Mouse (Mus musculus) kidney, postnatal 0 days (tissue): Measurements from ENCODE around the gene Sel1l3. TPM values are rescaled to one million over a fixed set of nuclear protein-coding genes. Genes with fewer than 3 reads are reported as not detected.
A peak's percentile ranks its signal among the peaks of the same experiment; 100 is the strongest.

ENCODE experiments used
- ATAC-seq: fragments of 200-750 bp; cut with Nextera tagmentation; replicated peaks from 2 replicates; pipeline ENCODE4 v1.8.0; 2017; ENCODE audit warnings: low read depth, moderate number of reproducible peaks, moderate TSS enrichment, moderate library complexity; ENCODE audit not compliant: low FRiP score
- DNase-seq: peaks from one replicate; pipeline ENCODE4 v3.0.0-alpha.2; 2016; ENCODE audit warnings: low spot score
- H3K27ac ChIP-seq: fragments of 300-500 bp; sonication (generic); 2 replicates; pipeline ENCODE4 v1.5.1; 2014; ENCODE audit warnings: mild to moderate bottlenecking
- H3K27me3 ChIP-seq: fragments of 300-500 bp; sonication (generic); 2 replicates; pipeline ENCODE4 v1.6.1; 2014; ENCODE audit warnings: low read length, mixed read lengths; ENCODE audit not compliant: insufficient read depth
- H3K36me3 ChIP-seq: fragments of 300-500 bp; sonication (generic); 2 replicates; pipeline ENCODE4 v1.6.1; 2014; ENCODE audit warnings: low read length, mixed read lengths; ENCODE audit not compliant: insufficient read depth
- H3K4me1 ChIP-seq: fragments of 300-500 bp; sonication (generic); replicated peaks from 2 replicates; pipeline ENCODE4 v1.6.1; 2014; ENCODE audit warnings: antibody characterized with exemption, low read length, mixed read lengths; ENCODE audit not compliant: insufficient read depth
- H3K4me2 ChIP-seq: fragments of 300-500 bp; sonication (generic); 2 replicates; pipeline ENCODE4 v1.6.1; 2014; ENCODE audit warnings: mild to moderate bottlenecking, low read length, moderate library complexity, mixed read lengths
- H3K4me3 ChIP-seq: fragments of 300-500 bp; sonication (generic); replicated peaks from 2 replicates; pipeline ENCODE4 v1.5.1; 2014; ENCODE audit warnings: low read depth, low read length
- H3K9ac ChIP-seq: fragments of 300-500 bp; sonication (generic); 2 replicates; pipeline ENCODE4 v1.6.1; 2014; ENCODE audit warnings: low read depth, low read length
- H3K9me3 ChIP-seq: fragments of 300-500 bp; sonication (generic); replicated peaks from 2 replicates; pipeline ENCODE4 v1.6.1; 2016; ENCODE audit warnings: low read length, inconsistent platforms, mixed read lengths
- CTCF ChIP-seq: IDR thresholded peaks from 2 replicates; pipeline ENCODE4 v1.5.1; 2016; ENCODE audit warnings: antibody characterized with exemption, low read depth, mild to moderate bottlenecking, moderate library complexity
- WGBS: fragments of 180-500 bp; shearing (Covaris S2); extraction: QIAGEN DNeasy Blood & Tissue Kit; methylation state at CpG from one replicate; pipeline ENCODE4 v1.1.7; 2014; 5-methylcytosine and 5-hydroxymethylcytosine counted together
- polyA plus RNA-seq: library from polyadenylated mRNA; unstranded; fragments of >200 nt; fragmentation: Nextera tagmentation; extraction: Ambion mirVana; gene quantifications from 2 replicates; pipeline ENCODE4 v1.2.1, GENCODE M21; 2015

Sel1l3 gene
- polyA plus RNA-seq, 1 experiment from 2014 or later, result 11.8 TPM

- Histone ChIP-seq H3K36me3 (no peaks in the 10 kb centered on the region), H3K27me3 (no peaks in the 10 kb centered on the region; the same call in 1 of the 2 replicates), H3K9ac (no peak overlapping the region), H3K4me2 (peak overlapping the region; percentile 99; the same call in 1 of the 2 replicates), H3K27ac (no peak overlapping the region), H3K4me3 (no peak overlapping the region), H3K4me1 (0 out of 2 replicates have a peak, but pooled peaks cover 7% of the 10 kb centered on the region), H3K9me3 (no peaks in the 10 kb centered on the region)
- DNase-seq (no peak), ATAC-seq (no peak)
- WGBS, result 34% methylated on average over 6 of the region's 6 CpGs
- TF ChIP-seq CTCF, result no peak
Observed at GRCm38 (mm10) chr5:53211241-53211640, 2.5 kb downstream of the Sel1l3 start.

- DNase-seq (no peak), ATAC-seq (no peak)
- H3K27me3 ChIP-seq, result no peaks in the 10 kb centered on the region; the same call in 1 of the 2 replicates
- H3K4me2 ChIP-seq, result no peak overlapping the region
- H3K9ac ChIP-seq, result no peak overlapping the region
- H3K9me3 ChIP-seq, result no peaks in the 10 kb centered on the region
- no peak overlapping the region for H3K27ac ChIP-seq
- no peak for TF ChIP-seq CTCF
- H3K36me3 ChIP-seq, result no peaks in the 10 kb centered on the region
- 0 out of 2 replicates have a peak, but pooled peaks cover 7% of the 10 kb centered on the region for H3K4me1 ChIP-seq
- no peak overlapping the region for H3K4me3 ChIP-seq
- WGBS, result 60% methylated on average over 4 of the region's 4 CpGs
Observed at GRCm38 (mm10) chr5:53210481-53210880, 3.2 kb downstream of the Sel1l3 start.

DNA sequence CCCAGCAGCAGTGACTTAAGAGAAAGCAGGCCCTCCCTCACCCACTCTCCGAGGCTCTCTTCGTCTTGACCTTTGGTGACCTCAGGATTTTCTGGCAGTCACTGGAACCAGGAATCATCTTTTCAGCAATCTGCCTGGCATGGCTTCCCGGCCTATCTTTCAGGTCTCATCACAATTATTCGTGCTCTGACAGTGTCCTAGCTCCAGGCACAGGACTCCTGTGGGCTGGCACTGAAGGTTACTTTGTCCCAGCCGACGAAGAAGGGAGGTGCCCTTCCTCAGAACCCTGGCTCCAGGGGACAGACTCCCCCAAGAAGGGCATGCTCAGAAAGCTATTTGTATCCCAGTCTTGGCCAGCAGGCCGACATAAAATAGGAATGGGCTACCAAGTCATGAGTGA is 4.0 kb downstream of the Sel1l3 start:
- Histone ChIP-seq H3K9ac (no peak overlapping the region), H3K27ac (no peak overlapping the region), H3K4me2 (no peak overlapping the region), H3K4me3 (no peak overlapping the region), H3K36me3 (no peaks in the 10 kb centered on the region), H3K4me1 (0 out of 2 replicates have a peak, but pooled peaks cover 7% of the 10 kb centered on the region), H3K27me3 (no peaks in the 10 kb centered on the region; the same call in 1 of the 2 replicates), H3K9me3 (no peaks in the 10 kb centered on the region)
- TF ChIP-seq CTCF, result no peak
- ATAC-seq (no peak), DNase-seq (no peak)
- WGBS, result 36% methylated on average over 7 of the region's 7 CpGs

DNA sequence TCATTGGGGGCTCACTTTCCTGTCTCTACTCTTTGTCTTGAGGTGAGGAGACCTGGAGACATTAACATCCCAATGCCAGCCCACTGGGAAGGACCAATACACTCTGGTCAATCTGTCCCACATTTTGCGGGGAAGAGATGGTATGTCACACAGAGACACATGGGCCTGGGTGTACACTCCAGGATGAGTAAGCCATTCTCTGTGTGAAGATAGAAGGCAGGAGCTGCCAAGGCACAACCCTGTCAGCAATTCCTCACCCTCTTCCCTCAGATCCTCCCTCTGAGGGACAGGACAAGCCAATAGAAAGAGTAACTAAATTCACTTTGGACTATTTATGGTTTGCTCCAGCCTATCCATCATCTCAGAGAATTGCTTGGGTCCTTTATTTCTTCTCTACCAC is 5.0 kb downstream of the Sel1l3 start:
- no peak for DNase-seq
- TF ChIP-seq CTCF, result no peak
- H3K9me3 ChIP-seq, result no peaks in the 10 kb centered on the region
- no peak overlapping the region for H3K9ac ChIP-seq
- H3K27ac ChIP-seq, result no peak overlapping the region
- H3K36me3 ChIP-seq, result no peaks in the 10 kb centered on the region
- no peak overlapping the region for H3K4me2 ChIP-seq
- 93% methylated on average over 1 of the region's 1 CpGs for WGBS
- no peak overlapping the region for H3K4me3 ChIP-seq
- 0 out of 2 replicates have a peak, but pooled peaks cover 7% of the 10 kb centered on the region for H3K4me1 ChIP-seq
- no peaks in the 10 kb centered on the region for H3K27me3 ChIP-seq
- ATAC-seq, result no peak

DNA sequence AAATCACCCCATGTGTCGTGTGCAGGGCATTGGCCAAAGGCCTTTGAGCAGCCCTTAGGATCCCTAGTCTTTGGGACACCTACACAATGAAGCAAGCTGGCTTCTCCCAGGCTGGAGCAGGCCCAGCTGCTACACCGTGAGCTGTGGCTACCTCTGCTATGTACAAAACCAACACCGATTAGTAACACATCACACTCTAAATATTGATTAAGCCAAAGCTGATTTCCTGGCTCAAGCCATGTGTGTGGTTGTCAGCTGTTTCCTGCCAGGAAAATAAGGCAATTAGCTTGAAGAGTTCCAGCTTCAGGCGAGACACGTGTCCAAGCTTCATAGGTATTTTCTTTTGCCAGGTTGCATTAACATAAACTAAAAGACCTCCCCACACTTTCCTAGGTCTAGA is 7.2 kb downstream of the Sel1l3 start:
- ATAC-seq (no peak), DNase-seq (no peak)
- Histone ChIP-seq H3K4me3 (no peak overlapping the region), H3K9me3 (no peaks in the 10 kb centered on the region), H3K4me1 (0 out of 2 replicates have a peak, but pooled peaks cover 7% of the 10 kb centered on the region), H3K4me2 (no peak overlapping the region), H3K36me3 (no peaks in the 10 kb centered on the region), H3K9ac (no peak overlapping the region), H3K27me3 (no peaks in the 10 kb centered on the region), H3K27ac (no peak overlapping the region)
- no peak for TF ChIP-seq CTCF
- 61% methylated on average over 5 of the region's 5 CpGs for WGBS

GRCm38 (mm10) chr5:53202748-53203147 is 11.0 kb downstream of the Sel1l3 start:
- Histone ChIP-seq H3K27me3 (no peaks in the 10 kb centered on the region), H3K36me3 (no peaks in the 10 kb centered on the region), H3K9me3 (no peaks in the 10 kb centered on the region), H3K9ac (no peak overlapping the region), H3K4me2 (no peak overlapping the region), H3K4me1 (0 out of 2 replicates have a peak, but pooled peaks cover 7% of the 10 kb centered on the region), H3K4me3 (no peak overlapping the region), H3K27ac (no peak overlapping the region)
- no peak for DNase-seq
- no peak for TF ChIP-seq CTCF
- ATAC-seq, result no peak
- 65% methylated on average over 8 of the region's 8 CpGs for WGBS

- H3K4me3 ChIP-seq, result no peak overlapping the region
- ATAC-seq (no peak), DNase-seq (no peak)
- 78% methylated on average over 10 of the region's 10 CpGs for WGBS
- TF ChIP-seq CTCF, result no peak
- no peak overlapping the region for H3K27ac ChIP-seq
- H3K4me2 ChIP-seq, result no peak overlapping the region
- H3K9ac ChIP-seq, result no peak overlapping the region
- H3K9me3 ChIP-seq, result no peaks in the 10 kb centered on the region
- H3K27me3 ChIP-seq, result no peaks in the 10 kb centered on the region
- no peaks in the 10 kb centered on the region for H3K36me3 ChIP-seq
- H3K4me1 ChIP-seq, result no peaks in the 10 kb centered on the region
Observed at GRCm38 (mm10) chr5:53200825-53201224, 12.9 kb downstream of the Sel1l3 start.
